Mouse (Mus musculus): Measurements from ENCODE around the gene Ripk3.

The Ripk3 gene

GRCm38 (mm10) chr14:55788256-55789050 is at the start of gene Ripk3:
Ripk3 (minus strand) TSS chr14:55788865.
- DNase-seq (ENCODE audit: low spot score): no peak

GRCm38 (mm10) chr14:55838312-55838711 is 49.6 kb upstream of the Ripk3 start:
- DNase-seq (ENCODE audit: low spot score): no peak

- DNase-seq (ENCODE audit: low spot score): no peak
Observed at GRCm38 (mm10) chr14:55834808-55835533, 46.3 kb upstream of the Ripk3 start.

GRCm38 (mm10) chr14:55833126-55833525 is 44.5 kb upstream of the Ripk3 start:
- no peak for DNase-seq (ENCODE audit: low spot score)

GRCm38 (mm10) chr14:55830331-55830730 is 41.7 kb upstream of the Ripk3 start:
- DNase-seq (ENCODE audit: low spot score): no peak

GRCm38 (mm10) chr14:55829854-55830253 is 41.2 kb upstream of the Ripk3 start:
- no peak for DNase-seq (ENCODE audit: low spot score)

GRCm38 (mm10) chr14:55828716-55829263 is 40.1 kb upstream of the Ripk3 start:
- no peak for DNase-seq (ENCODE audit: low spot score)

- DNase-seq (ENCODE audit: low spot score): no peak
Observed at GRCm38 (mm10) chr14:55826551-55827340, 38.1 kb upstream of the Ripk3 start.

- no peak for DNase-seq (ENCODE audit: low spot score)
Observed at GRCm38 (mm10) chr14:55826142-55826541, 37.5 kb upstream of the Ripk3 start.

GRCm38 (mm10) chr14:55825216-55826051 is 36.8 kb upstream of the Ripk3 start:
- DNase-seq (ENCODE audit: low spot score): no peak

GRCm38 (mm10) chr14:55824481-55825215 is 36.0 kb upstream of the Ripk3 start:
- no peak for DNase-seq (ENCODE audit: low spot score)

GRCm38 (mm10) chr14:55824001-55824480 is 35.4 kb upstream of the Ripk3 start:
- no peak for DNase-seq (ENCODE audit: low spot score)

GRCm38 (mm10) chr14:55822991-55823762 is 34.5 kb upstream of the Ripk3 start, which contains the start of gene Nfatc4:
Nfatc4 (plus strand) TSS chr14:55823144.
- DNase-seq (ENCODE audit: low spot score): no peak

GRCm38 (mm10) chr14:55822435-55822990 is 33.8 kb upstream of the Ripk3 start:
- no peak for DNase-seq (ENCODE audit: low spot score)

- no peak for DNase-seq (ENCODE audit: low spot score)
Observed at GRCm38 (mm10) chr14:55820576-55820975, 31.9 kb upstream of the Ripk3 start.

GRCm38 (mm10) chr14:55819845-55820405 is 31.3 kb upstream of the Ripk3 start:
- DNase-seq (ENCODE audit: low spot score): no peak

GRCm38 (mm10) chr14:55815310-55815751 is 26.7 kb upstream of the Ripk3 start:
- no peak for DNase-seq (ENCODE audit: low spot score)

- no peak for DNase-seq (ENCODE audit: low spot score)
Observed at GRCm38 (mm10) chr14:55814885-55815284, 26.2 kb upstream of the Ripk3 start.

All from left cerebral cortex, adult 11 months (tissue).